Mouse (Mus musculus) CD8-positive naive resting alpha-beta T cell, adult 2 months (primary cell): Measurements from ENCODE around the gene Akt2.
A peak's percentile ranks its signal among the peaks of the same experiment; 100 is the strongest.

Experiments used
- DNase-seq, 2 experiments: peaks; one replicate each; pipeline ENCODE4 v3.0.0; 2022; ENCODE audit warnings: low read depth in 2 of 2, low spot score in 2 of 2

Gene Akt2

GRCm38 (mm10) chr7:27587741-27588140 is 3.6 kb upstream of the Akt2 start:
- DNase-seq = no peak

- no peak for DNase-seq
Observed at GRCm38 (mm10) chr7:27590088-27590487, 1.3 kb upstream of the Akt2 start.

GRCm38 (mm10) chr7:27590566-27591213 is 662 bp upstream of the Akt2 start:
- no peak for DNase-seq

- DNase-seq = peak in 1 of 2 experiments; percentile 71
Observed at GRCm38 (mm10) chr7:27592217-27592929, 1.0 kb downstream of the Akt2 start.

GRCm38 (mm10) chr7:27592934-27593645 is 1.7 kb downstream of the Akt2 start:
- no peak for DNase-seq

GRCm38 (mm10) chr7:27596586-27597503 is 5.5 kb downstream of the Akt2 start:
- no peak for DNase-seq

- DNase-seq = no peak
Observed at GRCm38 (mm10) chr7:27598053-27598452, 6.7 kb downstream of the Akt2 start.

GRCm38 (mm10) chr7:27601628-27602027 is 10.3 kb downstream of the Akt2 start:
- no peak for DNase-seq

- no peak for DNase-seq
Observed at GRCm38 (mm10) chr7:27602161-27602560, 10.8 kb downstream of the Akt2 start.

- DNase-seq = no peak
Observed at GRCm38 (mm10) chr7:27602835-27603234, 11.5 kb downstream of the Akt2 start.

- no peak for DNase-seq
Observed at GRCm38 (mm10) chr7:27604661-27605348, 13.5 kb downstream of the Akt2 start.

- DNase-seq = no peak
Observed at GRCm38 (mm10) chr7:27605499-27606285, 14.3 kb downstream of the Akt2 start.

GRCm38 (mm10) chr7:27606481-27607254 is 15.3 kb downstream of the Akt2 start:
- DNase-seq = no peak

- DNase-seq = no peak
Observed at GRCm38 (mm10) chr7:27607580-27607979, 16.2 kb downstream of the Akt2 start.

GRCm38 (mm10) chr7:27608130-27608529 is 16.8 kb downstream of the Akt2 start:
- DNase-seq = no peak

- DNase-seq = no peak
Observed at GRCm38 (mm10) chr7:27609285-27609684, 17.9 kb downstream of the Akt2 start.

- DNase-seq = peak; percentile 14 to 22
Observed at GRCm38 (mm10) chr7:27609688-27610087, 18.3 kb downstream of the Akt2 start.

GRCm38 (mm10) chr7:27610370-27610769 is 19.0 kb downstream of the Akt2 start:
- DNase-seq = no peak

GRCm38 (mm10) chr7:27610871-27611270 is 19.5 kb downstream of the Akt2 start:
- DNase-seq = no peak
